Mouse (Mus musculus): Measurements from ENCODE around the gene Vangl1.

Vangl1 gene

DNA sequence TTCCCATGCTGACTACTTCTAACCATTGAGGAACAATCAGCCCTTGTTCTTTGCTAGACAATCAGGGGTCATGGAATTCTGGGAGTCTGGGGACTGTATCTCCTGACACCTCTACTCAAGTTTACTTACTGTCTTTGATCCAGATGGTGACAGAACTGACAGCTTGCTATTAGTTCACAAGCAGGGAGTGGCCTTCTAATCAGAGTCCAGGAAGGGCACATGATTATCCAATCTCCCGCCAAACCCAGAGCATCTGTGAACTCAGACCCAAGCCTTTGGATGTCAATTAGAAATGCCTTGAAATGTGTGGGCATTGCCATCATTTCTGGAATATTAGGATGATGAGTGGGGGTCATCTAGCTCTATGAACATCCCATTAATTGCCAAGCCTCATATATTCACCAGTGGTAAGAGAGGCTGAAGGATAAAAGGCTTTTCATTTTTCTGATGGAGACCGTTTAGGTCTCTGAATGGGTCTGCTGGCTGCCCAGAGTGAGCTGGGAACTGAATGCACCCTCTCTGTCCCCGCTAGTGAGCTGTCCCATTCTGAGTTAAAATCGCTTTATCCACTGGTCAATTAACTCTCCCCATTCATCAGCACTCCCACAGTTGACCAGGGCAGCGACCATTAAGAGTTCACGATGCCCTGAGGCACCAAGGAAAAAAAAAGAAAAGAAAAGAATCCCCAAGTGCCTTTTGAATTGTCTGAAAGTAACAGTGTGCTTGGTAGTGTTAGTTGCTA is 58.7 kb downstream of the Vangl1 start:
- in situ Hi-C loops (cut with MboI; ENCODE audit: low sequenced_read_pairs), result no loop called here

DNA sequence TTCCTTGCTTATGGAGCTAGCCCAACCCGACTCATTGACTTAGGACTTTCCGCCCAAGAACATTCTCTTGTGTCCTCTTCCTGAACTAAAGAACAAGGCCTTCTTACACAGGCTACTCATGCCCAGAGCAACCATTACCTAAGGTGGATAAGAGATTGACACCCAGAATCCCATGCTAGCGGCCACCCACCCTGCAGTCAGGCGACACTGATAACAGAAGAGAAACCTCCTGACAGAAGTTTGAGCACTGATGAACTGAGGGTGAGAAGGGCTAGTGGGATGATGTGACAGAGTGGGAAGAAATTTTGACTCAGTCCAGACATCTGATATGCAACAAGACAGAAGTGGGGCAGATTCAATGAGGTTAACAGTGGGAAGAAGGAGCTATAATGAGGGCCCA is 60.1 kb downstream of the Vangl1 start:
- in situ Hi-C loops (cut with MboI; ENCODE audit: low sequenced_read_pairs), result no loop called here

DNA sequence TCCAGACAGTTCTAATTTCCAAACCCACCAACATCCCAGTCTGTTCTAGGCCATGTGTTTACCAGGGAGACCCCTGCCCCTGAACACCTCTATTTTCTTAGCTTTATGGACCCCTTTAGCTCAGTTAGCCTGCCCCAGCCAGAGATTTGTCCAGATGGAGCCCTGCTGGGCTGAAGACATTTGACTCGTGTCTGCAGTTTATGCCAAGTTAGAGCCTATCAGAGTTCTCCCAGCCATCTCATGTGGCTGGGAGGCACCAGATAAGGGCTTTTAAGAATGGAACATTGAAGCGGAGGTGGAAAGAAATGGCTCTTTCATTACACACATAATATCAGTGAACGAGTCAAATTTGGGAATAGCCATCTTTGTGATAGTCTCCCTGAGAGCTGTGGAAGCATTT is 61.0 kb downstream of the Vangl1 start:
- in situ Hi-C loops (cut with MboI; ENCODE audit: low sequenced_read_pairs), result no loop called here

DNA sequence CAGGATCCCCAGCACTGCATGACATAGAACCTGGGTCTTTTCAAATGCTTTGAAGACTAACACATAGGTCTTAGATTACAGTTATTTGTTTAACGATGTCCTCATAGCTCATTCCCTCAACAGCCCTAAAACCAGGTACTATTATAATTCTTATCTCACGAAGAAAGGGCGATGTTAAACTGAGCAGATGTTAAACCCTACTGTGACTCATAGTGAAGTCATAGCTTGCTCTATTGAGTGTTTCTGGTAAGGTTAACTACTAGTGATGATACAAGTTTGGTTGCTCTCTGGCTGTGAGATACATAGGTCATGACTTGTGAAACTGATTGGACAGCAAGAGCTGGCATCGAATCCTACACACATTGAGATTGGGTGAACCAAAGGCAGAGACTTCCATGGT is 61.5 kb downstream of the Vangl1 start:
- in situ Hi-C loops (cut with MboI; ENCODE audit: low sequenced_read_pairs), result no loop called here

DNA sequence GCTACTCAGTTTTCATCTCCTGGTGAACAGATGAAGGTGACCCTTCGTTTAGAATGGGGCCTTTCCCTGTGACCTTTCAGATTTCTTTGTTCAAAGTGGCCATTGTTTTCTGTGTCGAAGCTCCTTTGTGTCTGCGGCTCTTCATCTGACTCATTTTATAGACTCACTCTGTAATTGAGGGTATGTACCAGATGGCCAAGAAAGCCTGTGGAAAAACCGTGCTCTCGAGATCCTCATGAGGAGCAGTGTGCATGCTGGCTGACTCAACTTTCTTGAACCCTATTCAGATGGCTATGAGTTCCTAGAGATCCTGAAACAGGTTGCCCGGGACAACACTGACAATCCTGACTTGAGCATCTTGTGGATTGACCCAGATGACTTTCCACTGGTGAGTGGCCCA is 62.6 kb downstream of the Vangl1 start:
- in situ Hi-C loops (cut with MboI; ENCODE audit: low sequenced_read_pairs), result no loop called here

DNA sequence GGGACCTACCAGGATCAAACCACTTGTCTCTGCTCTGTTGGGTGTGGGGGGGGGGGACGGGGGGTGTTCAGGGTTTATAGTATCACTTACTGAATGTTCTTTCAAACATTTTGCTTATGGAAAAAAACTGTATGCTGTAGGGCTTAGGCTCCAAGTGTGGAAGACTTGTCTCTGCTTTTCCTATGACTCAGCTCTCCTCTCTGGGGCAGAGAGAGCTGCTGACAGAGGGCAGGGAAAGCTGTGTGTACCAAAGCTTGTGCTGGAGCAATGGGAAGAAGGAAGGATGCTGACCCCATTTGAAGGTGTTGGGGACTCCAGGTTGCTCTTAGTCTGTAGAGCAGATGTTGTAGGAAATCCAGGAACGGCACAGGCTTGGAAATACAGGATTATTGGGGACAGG is 63.0 kb downstream of the Vangl1 start:
- in situ Hi-C loops (cut with MboI; ENCODE audit: low sequenced_read_pairs), result no loop called here

DNA sequence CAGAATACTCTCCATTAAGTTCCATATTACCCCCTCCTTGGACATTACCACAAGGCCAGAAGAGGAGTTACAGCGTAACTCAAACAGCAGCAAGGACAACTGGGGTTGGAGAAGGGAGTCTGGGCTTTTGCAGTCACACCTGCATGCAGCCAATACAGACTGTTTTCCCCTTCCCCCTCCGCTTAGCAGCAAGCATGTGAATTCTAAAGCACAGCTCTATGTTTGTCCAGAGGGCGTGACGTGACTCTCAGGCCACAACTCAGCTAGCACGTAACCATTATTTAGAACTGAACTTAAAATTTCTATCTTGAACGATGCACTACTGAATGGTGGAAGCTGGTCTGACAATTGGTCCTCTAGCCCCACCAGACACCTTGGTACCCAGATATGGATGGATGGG is 63.9 kb downstream of the Vangl1 start:
- in situ Hi-C loops (cut with MboI; ENCODE audit: low sequenced_read_pairs), result no loop called here

DNA sequence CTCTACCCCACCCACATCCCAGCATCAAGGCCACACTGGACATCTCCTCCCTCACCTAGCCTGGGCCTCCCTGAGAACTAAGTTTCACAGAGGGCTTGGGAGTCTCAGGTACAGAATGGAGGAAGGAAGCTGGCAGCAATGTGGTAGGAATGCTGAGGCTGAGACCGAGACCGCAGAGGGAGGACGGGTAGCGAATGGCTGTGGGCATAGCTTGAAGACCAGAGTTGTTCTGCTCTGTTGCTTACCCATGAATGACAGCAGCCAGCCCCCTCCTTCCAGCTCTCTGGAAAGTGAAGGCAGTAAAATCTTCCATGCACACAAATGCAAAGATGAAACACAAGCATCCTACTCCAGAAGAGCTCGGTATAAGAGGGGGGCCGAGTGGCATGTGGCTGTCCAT is 65.6 kb downstream of the Vangl1 start:
- in situ Hi-C loops (cut with MboI; ENCODE audit: low sequenced_read_pairs), result no loop called here

DNA sequence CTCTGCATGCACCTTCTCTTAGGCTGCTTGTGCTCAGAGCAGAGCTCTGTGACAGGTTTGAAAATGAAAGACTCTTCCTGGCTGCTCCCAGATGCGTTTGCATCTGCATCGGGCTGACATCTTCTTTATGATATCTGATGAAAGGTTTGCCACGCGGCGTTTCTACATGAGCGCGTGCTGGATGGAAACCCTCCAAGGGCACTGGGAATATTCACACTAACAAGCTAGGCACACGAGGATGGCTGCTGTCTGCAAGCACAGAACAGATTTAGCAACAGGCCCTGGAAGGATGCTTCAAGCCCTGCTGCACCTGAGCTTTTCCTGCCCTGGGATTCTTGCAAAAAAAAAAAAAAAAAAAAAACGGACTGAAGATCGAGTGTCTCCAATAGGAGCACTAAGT is 67.3 kb downstream of the Vangl1 start:
- in situ Hi-C loops (cut with MboI; ENCODE audit: low sequenced_read_pairs), result no loop called here

DNA sequence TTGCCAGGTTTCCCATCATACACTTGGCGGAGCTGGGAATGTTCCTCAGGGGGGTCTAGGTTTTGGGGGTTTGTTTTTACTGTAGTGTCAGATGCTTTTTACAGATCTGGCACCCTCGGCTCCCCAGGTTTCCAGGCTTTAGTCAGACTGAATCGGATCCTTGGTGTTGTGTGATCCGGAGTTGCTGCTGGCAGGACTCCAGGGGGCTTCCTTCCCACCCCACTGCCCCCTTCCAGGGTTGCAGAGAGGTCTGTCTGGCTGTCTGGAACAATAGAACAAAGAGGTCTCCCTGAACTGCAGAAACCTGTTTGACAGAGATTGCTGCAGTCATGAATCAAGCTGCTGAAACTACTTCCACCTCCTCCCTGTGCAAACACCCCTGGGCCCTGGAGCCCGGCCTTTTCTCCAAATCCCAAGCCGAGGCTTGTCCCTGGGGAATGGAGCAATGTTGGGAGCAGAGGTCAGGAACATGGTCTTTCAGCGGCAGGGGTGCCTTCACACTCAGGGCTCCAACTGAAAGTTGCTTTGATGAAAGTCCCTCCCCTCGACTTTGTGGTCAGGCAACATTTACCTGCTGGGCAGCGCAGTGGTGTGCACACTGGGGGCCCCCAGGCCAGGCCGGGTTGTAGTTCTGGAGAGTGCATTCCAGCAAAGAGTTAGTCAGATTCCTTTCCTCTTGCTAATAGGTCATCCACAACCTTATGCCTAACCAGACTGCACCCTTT is 68.9 kb downstream of the Vangl1 start:
- in situ Hi-C loops (cut with MboI; ENCODE audit: low sequenced_read_pairs), result no loop called here

DNA sequence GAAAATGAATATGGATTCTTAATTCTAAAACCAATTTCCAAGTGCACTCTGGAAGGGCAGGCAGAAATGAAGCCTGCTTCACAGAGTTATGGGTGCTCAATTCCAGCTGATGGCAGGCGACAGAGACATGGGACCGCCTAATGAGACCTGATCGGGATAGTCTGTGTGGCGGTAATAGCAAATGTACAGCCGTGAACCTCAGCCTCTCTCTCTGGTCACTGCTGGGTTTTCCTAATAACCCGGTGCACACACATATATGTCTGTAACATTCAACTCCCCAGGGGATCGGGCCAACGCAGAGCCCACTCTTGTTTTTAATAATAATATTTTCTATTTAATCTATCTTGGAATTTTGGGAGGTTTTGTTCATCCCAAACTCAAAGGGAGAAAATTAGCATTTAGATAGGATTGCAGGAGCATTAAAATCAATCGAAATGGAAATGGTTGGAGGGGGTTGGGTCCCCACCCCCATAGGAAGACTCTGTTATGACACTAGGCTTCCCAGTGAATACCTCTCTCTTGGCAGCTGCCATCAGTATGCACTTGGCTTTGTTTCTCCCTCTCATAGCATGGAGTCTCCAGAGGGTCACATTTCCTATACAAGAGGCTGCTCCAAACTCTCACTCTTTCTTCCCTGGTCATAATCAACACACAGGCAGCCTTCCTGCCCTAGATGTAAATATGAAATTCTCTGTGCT is 72.7 kb downstream of the Vangl1 start:
- in situ Hi-C loops (cut with MboI; ENCODE audit: low sequenced_read_pairs), result no loop called here

DNA sequence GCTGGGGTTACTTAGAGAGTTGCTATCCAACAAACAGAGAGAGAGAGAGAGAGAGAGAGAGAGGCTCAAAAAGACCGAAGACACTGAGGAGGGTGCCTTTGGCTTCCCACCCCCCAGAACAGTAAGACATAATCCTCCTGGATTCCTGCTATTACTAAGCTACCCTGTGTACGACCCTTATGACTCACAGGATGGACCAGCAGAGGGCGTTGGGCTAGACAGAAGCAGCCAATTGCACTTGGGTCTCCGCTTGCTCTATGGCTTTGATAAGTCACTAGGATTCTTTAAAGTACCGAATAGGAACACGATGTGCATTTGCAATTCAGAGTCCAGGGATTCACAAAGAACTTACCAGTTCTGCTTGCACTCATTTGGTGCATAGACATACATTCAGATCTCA is 74.0 kb downstream of the Vangl1 start:
- in situ Hi-C loops (cut with MboI; ENCODE audit: low sequenced_read_pairs), result no loop called here

DNA sequence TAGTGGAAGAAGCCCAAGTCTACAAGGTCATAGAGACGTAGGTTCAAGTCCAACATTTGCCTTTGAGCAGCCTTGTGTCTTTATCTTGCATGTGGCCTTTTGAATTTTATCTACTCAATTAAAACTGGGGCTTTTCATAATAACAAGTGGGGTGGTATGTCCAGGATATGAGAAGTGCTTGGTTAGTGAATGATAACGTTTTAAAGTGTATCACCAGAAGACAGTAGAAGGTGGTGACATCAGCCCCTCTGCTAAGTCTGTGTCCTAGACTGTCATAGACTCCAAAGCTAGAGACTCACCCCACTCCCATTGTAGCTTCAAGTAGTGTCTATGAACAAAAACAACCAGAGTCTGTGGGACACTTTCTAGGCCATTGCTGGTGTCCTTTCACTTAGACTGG is 76.3 kb downstream of the Vangl1 start:
- in situ Hi-C loops (cut with MboI; ENCODE audit: low sequenced_read_pairs), result no loop called here

DNA sequence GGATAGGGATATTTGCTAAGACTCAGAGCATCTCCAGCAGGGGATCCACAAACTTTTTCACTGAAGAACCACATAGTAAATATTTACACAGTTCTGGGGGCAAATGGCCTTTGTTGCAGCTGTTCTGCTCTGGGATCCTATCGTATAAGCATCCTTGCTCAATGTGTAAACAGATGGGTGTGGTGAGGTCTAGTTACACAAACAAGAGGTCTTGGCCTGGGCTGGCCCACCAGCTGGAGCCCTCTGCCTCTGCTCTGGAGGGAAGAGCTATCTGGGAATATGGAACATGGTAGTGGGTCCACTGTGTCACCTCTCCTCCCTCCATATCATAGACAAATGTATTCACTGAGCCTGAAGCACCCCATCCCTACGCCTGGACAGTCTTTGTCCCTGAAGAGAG is 77.4 kb downstream of the Vangl1 start:
- in situ Hi-C loops (cut with MboI; ENCODE audit: low sequenced_read_pairs), result no loop called here

DNA sequence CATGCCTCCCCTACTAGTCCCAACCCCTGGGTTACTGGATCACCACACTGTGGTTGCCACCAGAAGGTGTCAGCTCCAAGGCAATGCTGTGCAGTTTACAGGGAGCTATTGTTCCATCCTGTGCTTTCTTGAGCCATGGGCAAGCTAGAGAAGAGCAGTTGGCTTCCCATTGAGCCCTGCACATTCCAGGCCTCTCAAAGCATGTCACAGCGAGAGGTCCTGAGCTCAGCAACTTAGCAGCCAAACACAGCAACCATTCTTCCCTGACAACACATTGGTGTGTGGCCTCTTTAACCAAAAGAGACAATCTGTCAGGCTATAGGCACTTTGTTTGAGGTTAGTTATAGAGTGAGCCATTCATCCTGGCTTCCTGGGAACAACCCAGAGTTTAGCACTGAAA is 78.9 kb downstream of the Vangl1 start:
- in situ Hi-C loops (cut with MboI; ENCODE audit: low sequenced_read_pairs), result no loop called here

DNA sequence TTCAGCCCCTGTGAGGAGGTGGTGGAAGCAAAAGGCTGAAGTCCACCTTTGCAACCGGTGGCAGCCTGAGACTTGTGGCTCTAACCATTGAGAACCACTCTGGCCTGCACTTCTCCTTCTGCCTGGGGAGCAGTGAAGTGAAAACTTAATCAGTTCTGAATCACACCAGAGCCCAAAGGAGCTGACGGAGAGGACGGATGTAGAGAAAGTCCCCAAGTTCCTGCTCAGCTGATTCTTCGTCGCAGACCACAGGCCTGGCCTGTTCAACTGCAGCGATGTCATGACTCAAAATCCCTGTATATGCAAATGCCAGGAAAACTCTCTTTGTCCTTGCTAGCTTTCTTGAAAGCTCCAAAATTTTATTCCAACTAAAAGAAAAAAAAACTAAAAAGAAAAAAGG is 80.8 kb downstream of the Vangl1 start:
- in situ Hi-C loops (cut with MboI; ENCODE audit: low sequenced_read_pairs), result no loop called here

DNA sequence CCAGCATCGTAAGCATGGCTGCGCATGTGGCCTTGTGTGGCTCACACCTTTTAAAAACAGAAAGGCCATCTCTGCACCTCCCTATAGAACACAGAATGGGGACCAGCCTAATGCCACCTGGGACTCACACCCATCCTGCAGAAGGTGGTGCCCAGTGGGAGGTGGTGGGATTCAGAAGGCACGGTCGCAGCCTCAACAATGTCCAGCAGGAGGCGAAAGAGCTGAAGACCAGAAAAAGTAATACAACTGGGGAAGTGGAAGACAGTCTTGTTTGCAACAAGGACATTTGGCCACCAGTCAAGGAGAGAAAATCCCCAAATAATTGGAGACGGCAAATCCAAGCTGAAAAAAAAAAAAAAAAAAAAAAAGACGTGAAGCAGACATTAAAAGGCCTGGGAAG is 82.4 kb downstream of the Vangl1 start:
- in situ Hi-C loops (cut with MboI; ENCODE audit: low sequenced_read_pairs), result no loop called here

DNA sequence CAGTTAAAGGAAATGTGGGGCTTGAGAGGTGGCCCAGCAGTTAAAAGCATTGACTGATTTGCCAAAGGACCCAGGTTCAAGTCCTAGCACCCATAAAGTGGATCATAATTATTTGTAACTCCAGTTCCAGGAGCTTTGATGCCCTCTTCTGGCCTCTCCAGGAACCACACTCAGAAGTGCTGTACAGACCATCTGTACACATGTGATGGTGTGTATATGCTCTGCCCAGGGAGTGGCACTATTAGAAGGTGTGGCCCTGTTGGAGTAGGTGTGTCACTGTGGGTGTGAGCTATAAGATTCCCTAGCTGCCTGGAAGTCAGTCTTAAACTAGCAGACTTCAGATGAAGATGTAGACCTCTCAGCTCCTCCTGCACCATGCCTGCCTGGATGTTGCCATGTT is 83.5 kb downstream of the Vangl1 start:
- in situ Hi-C loops (cut with MboI; ENCODE audit: low sequenced_read_pairs), result no loop called here

DNA sequence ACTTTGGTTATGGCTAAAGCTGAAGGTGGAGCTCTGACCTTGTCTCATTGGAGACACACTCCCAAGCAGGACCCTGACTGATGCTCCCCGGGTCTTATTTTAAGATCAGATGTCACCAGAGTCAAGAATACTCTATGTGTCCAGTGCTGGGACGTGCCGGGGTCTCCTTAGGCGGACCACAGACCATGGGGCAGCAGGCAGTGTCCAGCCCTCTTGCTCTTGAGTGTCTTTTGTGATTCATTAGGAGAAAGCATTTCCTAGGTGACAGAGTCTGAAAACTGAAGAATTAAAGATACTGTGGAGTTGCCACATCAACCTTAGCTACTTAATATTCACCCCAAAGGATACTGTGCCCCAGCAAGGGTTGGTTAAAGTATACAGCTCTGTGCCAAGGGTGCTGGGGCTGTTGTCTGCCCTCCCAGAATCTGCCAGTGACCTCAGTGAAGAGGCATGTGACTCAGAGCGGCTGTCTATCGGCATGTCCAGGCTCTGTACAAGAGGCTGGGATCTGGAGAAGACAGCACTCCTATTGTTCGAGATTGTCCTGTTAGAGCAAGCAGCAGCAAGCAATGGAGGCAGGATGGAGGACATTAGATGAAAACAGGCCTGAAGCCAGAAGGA is 92.4 kb downstream of the Vangl1 start:
- in situ Hi-C loops (cut with MboI; ENCODE audit: low sequenced_read_pairs), result no loop called here

DNA sequence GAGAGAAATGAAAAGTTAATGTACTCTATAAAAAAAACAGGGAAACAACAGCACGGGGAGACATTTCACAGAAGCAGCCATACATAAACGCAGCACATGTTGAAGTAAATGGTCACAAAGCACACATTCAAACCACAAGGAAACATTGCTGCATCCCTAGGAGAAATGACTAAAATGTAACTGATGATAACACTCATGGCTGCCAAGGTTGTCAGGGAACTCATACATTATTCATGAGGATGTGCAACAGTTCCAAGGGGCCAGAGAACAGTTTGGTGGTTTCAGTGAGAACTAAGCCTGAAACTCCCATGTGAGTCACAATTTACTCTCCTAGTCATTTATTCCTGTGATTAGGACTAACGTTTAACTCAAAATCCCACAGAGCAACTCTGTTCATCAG is 96.3 kb downstream of the Vangl1 start:
- in situ Hi-C loops (cut with MboI; ENCODE audit: low sequenced_read_pairs), result no loop called here

DNA sequence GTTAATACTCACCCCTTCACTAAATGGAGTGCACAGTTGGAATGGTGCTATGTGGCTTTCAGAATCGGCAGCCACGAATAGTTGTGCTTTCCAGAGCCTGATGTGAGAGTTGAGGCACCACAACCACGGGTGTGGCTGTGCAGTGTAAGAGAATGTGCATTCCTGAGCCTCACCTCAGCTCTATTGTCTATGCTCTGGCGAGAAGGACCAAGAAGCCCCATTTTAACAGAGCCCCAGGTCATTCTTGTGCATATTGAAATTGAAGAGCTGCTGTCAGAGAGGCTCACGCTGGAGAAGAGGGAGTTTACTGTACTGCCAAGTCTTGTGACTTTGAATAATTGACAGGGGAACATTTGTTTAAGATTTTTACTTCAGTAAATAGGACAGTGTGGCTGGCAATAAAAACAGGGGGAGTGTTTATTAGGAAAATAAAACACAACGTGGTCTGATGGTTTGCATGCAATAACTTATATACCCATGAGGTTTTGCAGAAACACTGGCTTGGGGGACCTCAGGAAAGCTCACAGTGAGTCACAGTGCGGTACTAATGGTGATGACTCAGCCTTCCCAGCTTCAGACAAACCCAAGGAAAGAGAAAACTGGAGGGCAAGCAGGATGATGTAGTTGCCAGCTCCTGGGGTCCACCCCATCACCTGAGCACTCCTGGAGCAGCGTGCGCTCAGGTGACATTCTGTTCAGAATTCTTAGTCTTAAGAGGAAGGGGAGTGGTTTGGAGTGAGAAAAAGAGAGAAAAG is 100.5 kb downstream of the Vangl1 start:
- in situ Hi-C loops (cut with MboI; ENCODE audit: low sequenced_read_pairs), result no loop called here
